Mouse (Mus musculus) limb, embryonic 12.5 days (tissue): Measurements from ENCODE around the gene Sphk2. TPM values are rescaled to one million over a fixed set of nuclear protein-coding genes. Genes with fewer than 3 reads are reported as not detected.

Source experiments
- ATAC-seq: fragments of 200-750 bp; cut with Nextera tagmentation; 2 replicates; pipeline ENCODE4 v1.8.0; 2017; ENCODE audit warnings: low read depth, moderate TSS enrichment; ENCODE audit not compliant: insufficient number of reproducible peaks, insufficient read depth, low FRiP score, low TSS enrichment
- H3K27ac ChIP-seq: fragments of 300-500 bp; sonication (generic); 2 replicates; pipeline ENCODE4 v1.5.1; 2016; ENCODE audit warnings: mild to moderate bottlenecking, moderate library complexity
- H3K27me3 ChIP-seq: fragments of 300-500 bp; sonication (generic); 2 replicates; pipeline ENCODE4 v1.6.1; 2016; ENCODE audit warnings: mild to moderate bottlenecking, moderate library complexity
- H3K36me3 ChIP-seq: fragments of 300-500 bp; sonication (generic); 2 replicates; pipeline ENCODE4 v1.6.1; 2016; ENCODE audit warnings: mild to moderate bottlenecking, moderate library complexity
- H3K4me1 ChIP-seq: fragments of 300-500 bp; sonication (generic); replicated peaks from 2 replicates; pipeline ENCODE4 v1.6.1; 2016
- H3K4me2 ChIP-seq: fragments of 300-500 bp; sonication (generic); 2 replicates; pipeline ENCODE4 v1.6.1; 2016; ENCODE audit warnings: mild to moderate bottlenecking, moderate library complexity
- H3K4me3 ChIP-seq: fragments of 300-500 bp; sonication (generic); replicated peaks from 2 replicates; pipeline ENCODE4 v1.5.1; 2016; ENCODE audit warnings: mild to moderate bottlenecking
- H3K9ac ChIP-seq: fragments of 300-500 bp; sonication (generic); replicated peaks from 2 replicates; pipeline ENCODE4 v1.6.1; 2016; ENCODE audit warnings: mild to moderate bottlenecking, moderate library complexity
- H3K9me3 ChIP-seq: fragments of 300-500 bp; sonication (generic); 2 replicates; pipeline ENCODE4 v1.6.1; 2016; ENCODE audit warnings: mild to moderate bottlenecking, moderate library complexity
- WGBS: fragments of 180-500 bp; shearing (Covaris S2); methylation state at CpG from one replicate; pipeline ENCODE4 v1.1.7; 2016; 5-methylcytosine and 5-hydroxymethylcytosine counted together
- polyA plus RNA-seq: library from polyadenylated mRNA; unstranded; fragments of >200 nt; fragmentation: Nextera tagmentation; extraction: Ambion mirVana; gene quantifications from 2 replicates; pipeline ENCODE4 v1.2.1, GENCODE M21; 2016

Gene Sphk2
- polyA plus RNA-seq, 1 experiment from 2014 or later: 32.5 TPM

GRCm38 (mm10) chr7:45710477-45711191, 7.2 kb downstream of the Sphk2 start:
- Histone ChIP-seq H3K9ac (no peak overlapping the region), H3K27me3 (no peaks in the 10 kb centered on the region), H3K4me3 (no peak overlapping the region), H3K27ac (no peak overlapping the region), H3K4me2 (no peak overlapping the region; the same call in 1 of the 2 replicates), H3K9me3 (no peaks in the 10 kb centered on the region), H3K4me1 (peaks cover 53% of the 10 kb centered on the region), H3K36me3 (peaks cover 49% of the 10 kb centered on the region)
- 89% methylated on average over 20 of the region's 20 CpGs for WGBS
- ATAC-seq: no peak

- H3K4me1 ChIP-seq: peaks cover 54% of the 10 kb centered on the region
- no peak overlapping the region for H3K4me3 ChIP-seq
- no peak overlapping the region for H3K27ac ChIP-seq
- no peak overlapping the region for H3K9ac ChIP-seq
- H3K4me2 ChIP-seq: no peak overlapping the region
- H3K27me3 ChIP-seq: no peaks in the 10 kb centered on the region
- no peaks in the 10 kb centered on the region for H3K9me3 ChIP-seq
- 83% methylated on average over 14 of the region's 14 CpGs for WGBS
- ATAC-seq: no peak
- peaks cover 49% of the 10 kb centered on the region for H3K36me3 ChIP-seq
These were observed 8.0 kb downstream of the Sphk2 start for GRCm38 (mm10) chr7:45709677-45710355.

DNA sequence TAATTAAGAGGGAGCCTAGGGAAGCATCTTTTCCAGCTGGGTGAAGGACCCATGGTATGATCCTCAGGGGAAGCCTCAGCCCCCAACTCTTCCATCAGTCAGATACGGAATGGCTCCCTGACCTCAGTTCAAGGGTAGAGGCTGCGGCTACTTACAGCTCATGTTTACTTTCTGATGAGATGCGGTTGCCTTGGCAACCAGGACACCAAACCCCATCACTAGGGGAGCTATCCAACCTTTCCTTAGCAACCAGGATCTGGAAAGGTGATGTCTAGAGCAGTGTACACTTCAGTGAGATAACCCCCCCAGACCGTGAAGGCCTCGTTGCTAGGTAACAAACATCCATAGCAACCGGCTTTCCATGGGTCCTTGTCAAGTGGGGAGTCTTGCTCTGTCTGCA, 8.8 kb downstream of the Sphk2 start:
- peaks cover 49% of the 10 kb centered on the region for H3K36me3 ChIP-seq
- WGBS: 63% methylated on average over 6 of the region's 6 CpGs
- H3K4me2 ChIP-seq: peak overlapping the region; percentile 97; the same call in 1 of the 2 replicates
- ATAC-seq: no peak
- H3K4me1 ChIP-seq: peaks cover 47% of the 10 kb centered on the region
- no peak overlapping the region for H3K9ac ChIP-seq
- H3K27me3 ChIP-seq: no peaks in the 10 kb centered on the region
- no peaks in the 10 kb centered on the region for H3K9me3 ChIP-seq
- no peak overlapping the region for H3K4me3 ChIP-seq
- H3K27ac ChIP-seq: no peak overlapping the region

DNA sequence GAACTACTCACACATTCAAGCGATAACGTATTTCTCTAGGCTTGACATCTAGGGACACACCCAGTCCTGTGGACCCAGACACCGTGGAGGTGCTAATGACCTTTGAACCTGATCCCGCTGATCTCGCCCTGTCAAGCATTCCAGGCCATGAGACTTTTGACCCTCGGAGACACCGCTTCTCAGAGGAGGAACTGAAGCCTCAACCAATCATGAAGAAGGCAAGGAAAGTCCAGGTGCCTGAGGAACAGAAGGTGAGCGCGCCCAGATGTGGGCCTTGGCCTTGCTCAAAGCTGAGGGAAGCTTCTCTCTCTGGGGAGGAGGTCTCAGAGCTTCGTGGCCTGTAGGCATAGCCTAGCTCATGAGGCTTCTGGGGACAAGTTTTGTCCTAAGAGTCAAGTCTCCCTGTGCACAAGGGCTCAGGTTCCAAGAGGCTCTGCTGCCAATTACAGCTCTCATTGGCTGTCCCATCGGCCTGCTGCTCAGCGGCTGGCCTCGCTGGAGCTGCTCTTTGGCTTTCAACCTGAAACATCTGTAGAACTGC, 9.5 kb downstream of the Sphk2 start:
- Histone ChIP-seq H3K36me3 (peaks cover 44% of the 10 kb centered on the region), H3K9me3 (no peaks in the 10 kb centered on the region), H3K27ac (peak overlapping the region; percentile 91), H3K27me3 (no peaks in the 10 kb centered on the region), H3K4me3 (peak overlapping the region; percentile 75), H3K9ac (no peak overlapping the region; the same call in 1 of the 2 replicates), H3K4me2 (peak overlapping the region; percentile 97), H3K4me1 (peaks cover 52% of the 10 kb centered on the region)
- WGBS: 32% methylated on average over 13 of the region's 13 CpGs
- ATAC-seq: no peak

DNA sequence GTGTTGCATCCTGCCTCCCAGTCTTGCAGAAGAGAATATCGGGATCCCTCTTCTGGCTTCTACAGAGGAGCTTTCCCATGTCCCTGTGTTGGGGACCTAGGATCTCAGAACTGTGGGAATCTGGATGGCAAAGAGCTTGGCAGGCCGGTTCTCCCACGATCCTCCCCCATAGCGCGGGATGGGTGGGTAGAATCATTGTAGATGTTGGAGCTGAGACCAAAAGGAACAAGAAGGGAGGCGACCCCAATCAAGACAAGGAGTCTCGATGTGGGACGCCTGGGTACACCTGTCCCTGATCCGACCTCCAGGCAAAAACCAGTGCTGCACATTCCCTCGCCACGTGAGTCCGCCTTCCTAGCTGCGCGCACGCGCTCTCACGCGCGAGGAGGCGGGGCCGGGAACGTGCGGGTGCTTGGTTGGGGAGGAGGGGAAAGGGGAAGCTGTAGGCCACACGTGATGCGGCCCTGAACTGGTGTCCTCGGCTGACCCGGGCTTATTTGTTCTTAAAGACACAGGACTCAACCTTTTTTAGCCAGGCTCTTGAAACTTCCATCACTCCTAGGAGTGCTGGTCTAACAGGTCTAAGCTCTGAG, 10.3 kb downstream of the Sphk2 start:
- Histone ChIP-seq H3K4me2 (peak overlapping the region; percentile 97), H3K36me3 (peaks cover 36% of the 10 kb centered on the region), H3K27ac (peak overlapping the region; percentile 91), H3K27me3 (no peaks in the 10 kb centered on the region), H3K4me1 (peaks cover 52% of the 10 kb centered on the region), H3K4me3 (peak overlapping the region; percentile 75), H3K9ac (no peak overlapping the region), H3K9me3 (no peaks in the 10 kb centered on the region)
- WGBS: under 1% methylated on average over 27 of the region's 27 CpGs
- no peak for ATAC-seq

DNA sequence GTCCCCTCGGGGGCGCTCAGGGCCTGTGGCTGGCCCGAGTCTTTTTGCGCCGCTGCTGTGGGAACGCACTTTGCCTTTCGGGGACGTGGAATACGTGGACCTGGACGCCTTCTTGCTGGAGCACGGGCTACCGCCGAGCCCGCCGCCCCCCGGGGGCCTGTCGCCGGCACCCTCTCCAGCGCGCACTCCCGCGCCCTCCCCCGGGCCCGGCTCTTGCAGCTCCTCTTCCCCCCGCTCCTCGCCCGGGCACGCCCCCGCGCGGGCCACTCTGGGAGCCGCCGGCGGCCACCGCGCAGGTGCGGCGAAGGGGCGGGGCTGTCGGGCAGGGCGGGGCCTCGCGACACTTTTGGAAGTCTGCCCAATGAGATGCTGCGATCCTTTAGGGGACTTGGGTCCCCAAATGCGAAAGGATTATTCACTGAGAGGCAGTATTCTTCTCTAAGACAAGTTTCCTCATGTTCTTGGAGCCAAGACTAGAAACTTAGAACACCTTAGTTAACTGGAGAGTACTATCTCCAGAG, 11.0 kb downstream of the Sphk2 start:
- Histone ChIP-seq H3K9ac (peak overlapping the region; percentile 89), H3K4me1 (peaks cover 52% of the 10 kb centered on the region)
- under 1% methylated on average over 43 of the region's 45 CpGs for WGBS

GRCm38 (mm10) chr7:45705873-45706281, 11.9 kb downstream of the Sphk2 start:
- Histone ChIP-seq H3K27ac (peak overlapping the region; percentile 91), H3K4me1 (peaks cover 60% of the 10 kb centered on the region), H3K4me3 (peak overlapping the region; percentile 75), H3K9me3 (no peaks in the 10 kb centered on the region), H3K27me3 (peaks cover 6% of the 10 kb centered on the region; the same call in 1 of the 2 replicates), H3K4me2 (peak overlapping the region; percentile 97), H3K36me3 (peaks cover 20% of the 10 kb centered on the region), H3K9ac (peak overlapping the region; percentile 89)
- ATAC-seq: no peak
- 0% methylated on average over 7 of the region's 7 CpGs for WGBS

More for the DNA sequence above, 11.0 kb downstream of the Sphk2 start:
- no peak for ATAC-seq
- peak overlapping the region; percentile 91 for H3K27ac ChIP-seq
- no peaks in the 10 kb centered on the region for H3K9me3 ChIP-seq
- 0 out of 2 replicates have a peak, but pooled peaks cover under 1% of the 10 kb centered on the region for H3K27me3 ChIP-seq
- H3K36me3 ChIP-seq: peaks cover 29% of the 10 kb centered on the region
- H3K4me3 ChIP-seq: peak overlapping the region; percentile 75
- H3K4me2 ChIP-seq: peak overlapping the region; percentile 97

GRCm38 (mm10) chr7:45705443-45705864, 12.3 kb downstream of the Sphk2 start:
- H3K9ac ChIP-seq: peak overlapping the region; percentile 89
- H3K27me3 ChIP-seq: peaks cover 8% of the 10 kb centered on the region
- no peak for ATAC-seq
- H3K4me3 ChIP-seq: peak overlapping the region; percentile 75
- WGBS: 1% methylated on average over 21 of the region's 21 CpGs
- peak overlapping the region; percentile 97 for H3K4me2 ChIP-seq
- peaks cover 63% of the 10 kb centered on the region for H3K4me1 ChIP-seq
- H3K9me3 ChIP-seq: no peaks in the 10 kb centered on the region
- peak overlapping the region; percentile 77 for H3K27ac ChIP-seq
- H3K36me3 ChIP-seq: peaks cover 16% of the 10 kb centered on the region

- Histone ChIP-seq H3K4me2 (peak within 1 kb of the TSS; percentile 97), H3K36me3 (peaks cover 10% of the 10 kb centered on the region), H3K4me3 (peak within 1 kb of the TSS; percentile 75), H3K9ac (peak within 1 kb of the TSS; percentile 89), H3K4me1 (peaks cover 69% of the 10 kb centered on the region), H3K27ac (peak within 1 kb of the TSS; percentile 87), H3K9me3 (no peaks in the 10 kb centered on the region), H3K27me3 (peaks cover 14% of the 10 kb centered on the region)
- under 1% methylated on average over 36 of the region's 36 CpGs for WGBS
- ATAC-seq: peak; percentile 73
These were observed 12.9 kb downstream of the Sphk2 start, which contains the start of gene Dbp for GRCm38 (mm10) chr7:45704730-45705442. Dbp (plus strand) TSS chr7:45705088.

DNA sequence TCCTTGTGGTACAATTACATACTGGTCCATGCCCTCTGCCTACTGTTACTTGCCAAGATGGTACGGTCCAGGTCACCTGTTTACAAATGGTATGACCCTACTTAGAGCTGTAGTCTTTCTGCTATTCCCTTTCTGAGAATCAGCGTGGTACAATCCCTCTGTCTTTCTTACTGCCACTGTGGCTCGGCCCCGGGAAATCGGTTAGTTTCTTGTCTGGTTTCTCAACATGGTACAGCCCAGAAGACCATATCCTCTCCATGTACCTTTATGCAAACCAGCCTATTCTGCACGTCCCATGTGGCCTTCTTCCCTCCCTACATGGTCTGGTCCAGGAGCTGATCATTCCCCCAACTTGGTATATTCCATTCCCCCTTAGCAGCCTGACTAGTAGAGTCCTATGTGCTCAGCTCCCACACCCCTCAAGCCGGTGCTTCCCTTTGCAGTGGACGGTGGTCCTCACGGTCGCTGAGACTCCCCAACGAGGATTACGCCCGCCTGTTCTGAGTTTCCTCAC, 13.7 kb downstream of the Sphk2 start:
- Histone ChIP-seq H3K27ac (peak overlapping the region; percentile 87), H3K4me3 (peak overlapping the region; percentile 75), H3K27me3 (peaks cover 22% of the 10 kb centered on the region), H3K4me1 (peaks cover 69% of the 10 kb centered on the region), H3K36me3 (peaks cover 2% of the 10 kb centered on the region; the same call in 1 of the 2 replicates), H3K4me2 (peak overlapping the region; percentile 97), H3K9me3 (no peaks in the 10 kb centered on the region), H3K9ac (peak overlapping the region; percentile 60)
- 1% methylated on average over 13 of the region's 13 CpGs for WGBS
- peak; percentile 48; the same call in 1 of the 2 replicates for ATAC-seq
